Mouse (Mus musculus): ENCODE data around the gene Fam78a. TPM values are rescaled to one million over a fixed set of nuclear protein-coding genes. Genes with fewer than 3 reads are reported as not detected.

The Fam78a gene
- total and polyA plus RNA-seq, 3 experiments, result 16.0 to 17.4 TPM; not detected in 1

- no peaks in the 10 kb centered on the region for H3K9me3 ChIP-seq (replicated peaks; ENCODE audit: insufficient read depth, low read length)
- H3K27ac ChIP-seq (ENCODE audit: control insufficient read depth, low read depth, low read length), result no peak overlapping the region
- H3K9ac ChIP-seq (ENCODE audit: control insufficient read depth, low read depth, low read length, poor library complexity, severe bottlenecking), result no peak overlapping the region
- TF ChIP-seq ETS1 (IDR thresholded peaks at IDR 0.05; ENCODE audit: low read depth, low read length) (no peak), GABPA (IDR thresholded peaks at IDR 0.05; ENCODE audit: low read depth, low read length) (no peak), ELF1 (IDR thresholded peaks at IDR 0.05; ENCODE audit: low read depth, low read length) (no peak), NRF1 (IDR thresholded peaks at IDR 0.05; ENCODE audit: insufficient read depth, low read depth, low read length, poor library complexity, severe bottlenecking) (no peak), USF1 (IDR thresholded peaks at IDR 0.05; ENCODE audit: low read depth, low read length) (no peak), MXI1 (IDR thresholded peaks at IDR 0.05; ENCODE audit: low read depth, low read length) (no peak), TCF12 (IDR thresholded peaks at IDR 0.05; ENCODE audit: low read depth, low read length) (no peak), KAT2A (conservative IDR thresholded peaks at IDR 0.05; ENCODE audit: low read depth, low read length) (no peak), POLR2A (IDR thresholded peaks at IDR 0.05; ENCODE audit: control insufficient read depth in 1 of 2, insufficient read depth in 1 of 2, low read depth in 1 of 2, low read length in 2 of 2, poor library complexity in 1 of 2) (no peak)
- no peak overlapping the region for H3K4me3 ChIP-seq (ENCODE audit: control insufficient read depth in 1 of 2, insufficient read depth in 1 of 2, low read depth in 2 of 2, low read length in 2 of 2)
- H3K79me2 ChIP-seq (ENCODE audit: control insufficient read depth, insufficient read depth, low read length, poor library complexity), result no peaks in the 10 kb centered on the region
- H3K27me3 ChIP-seq (ENCODE audit: control insufficient read depth in 1 of 2, insufficient read depth in 2 of 2, low read length in 2 of 2), result no peaks in the 10 kb centered on the region
- no peak for DNase-seq (ENCODE audit: low read depth, low spot score)
- no peaks in the 10 kb centered on the region for H3K4me1 ChIP-seq (ENCODE audit: control insufficient read depth in 1 of 2, insufficient read depth in 2 of 2, low read length in 2 of 2)
- H3K36me3 ChIP-seq (ENCODE audit: control insufficient read depth in 1 of 2, insufficient read depth in 2 of 2, low read length in 2 of 2), result peaks cover 0 to 16% of the 10 kb centered on the region in 2 experiments; a peak in 2 of 4 replicates
These were observed 50.5 kb downstream of the Fam78a start for GRCm38 (mm10) chr2:32034206-32034605.

DNA sequence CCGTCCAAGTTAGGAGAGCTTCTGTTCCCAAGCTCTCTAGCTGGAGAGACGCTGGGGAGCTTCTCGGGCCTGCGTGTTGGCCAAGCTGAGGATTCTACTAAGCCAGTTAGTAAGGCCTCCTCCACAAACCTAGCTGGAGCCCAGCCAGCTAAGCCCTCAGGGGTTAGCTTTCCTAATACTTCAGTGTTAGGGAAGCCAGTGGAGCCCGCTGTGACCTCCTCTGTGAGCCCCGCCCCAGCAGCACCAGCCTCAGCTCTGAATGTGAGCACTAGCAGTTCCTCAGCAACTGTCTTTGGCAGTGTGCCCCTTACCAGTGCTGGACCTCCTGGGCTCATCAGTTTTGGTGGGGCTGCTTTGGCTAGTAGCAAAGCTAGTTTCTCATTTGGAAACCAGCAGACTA lies 51.2 kb downstream of the Fam78a start:
- H3K4me1 ChIP-seq (ENCODE audit: control insufficient read depth in 1 of 2, insufficient read depth in 2 of 2, low read length in 2 of 2), result no peaks in the 10 kb centered on the region
- H3K36me3 ChIP-seq (ENCODE audit: control insufficient read depth in 1 of 2, insufficient read depth in 2 of 2, low read length in 2 of 2), result peaks cover 0 to 17% of the 10 kb centered on the region in 2 experiments; a peak in 2 of 4 replicates
- DNase-seq (ENCODE audit: low read depth, low spot score), result no peak
- no peak overlapping the region for H3K27ac ChIP-seq (ENCODE audit: control insufficient read depth, low read depth, low read length)
- no peak overlapping the region for H3K4me3 ChIP-seq (ENCODE audit: control insufficient read depth in 1 of 2, insufficient read depth in 1 of 2, low read depth in 2 of 2, low read length in 2 of 2)
- no peaks in the 10 kb centered on the region for H3K9me3 ChIP-seq (replicated peaks; ENCODE audit: insufficient read depth, low read length)
- no peak overlapping the region for H3K9ac ChIP-seq (ENCODE audit: control insufficient read depth, low read depth, low read length, poor library complexity, severe bottlenecking)
- no peaks in the 10 kb centered on the region for H3K27me3 ChIP-seq (ENCODE audit: control insufficient read depth in 1 of 2, insufficient read depth in 2 of 2, low read length in 2 of 2)
- H3K79me2 ChIP-seq (ENCODE audit: control insufficient read depth, insufficient read depth, low read length, poor library complexity), result no peaks in the 10 kb centered on the region
- TF ChIP-seq ZC3H11A (IDR thresholded peaks at IDR 0.05; ENCODE audit: low read depth, low read length) (no peak), ZNF384 (IDR thresholded peaks at IDR 0.05; ENCODE audit: low read depth, low read length) (no peak), MYC (IDR thresholded peaks at IDR 0.05; ENCODE audit: low read depth, low read length) (no peak), MAX (IDR thresholded peaks at IDR 0.05; ENCODE audit: low read length) (no peak), E2F4 (IDR thresholded peaks at IDR 0.05; ENCODE audit: borderline replicate concordance, low read depth, low read length) (no peak), MAFK (IDR thresholded peaks at IDR 0.05; ENCODE audit: borderline replicate concordance, low read depth, low read length) (no peak), NRF1 (IDR thresholded peaks at IDR 0.05; ENCODE audit: insufficient read depth, low read depth, low read length, poor library complexity, severe bottlenecking) (no peak)

DNA sequence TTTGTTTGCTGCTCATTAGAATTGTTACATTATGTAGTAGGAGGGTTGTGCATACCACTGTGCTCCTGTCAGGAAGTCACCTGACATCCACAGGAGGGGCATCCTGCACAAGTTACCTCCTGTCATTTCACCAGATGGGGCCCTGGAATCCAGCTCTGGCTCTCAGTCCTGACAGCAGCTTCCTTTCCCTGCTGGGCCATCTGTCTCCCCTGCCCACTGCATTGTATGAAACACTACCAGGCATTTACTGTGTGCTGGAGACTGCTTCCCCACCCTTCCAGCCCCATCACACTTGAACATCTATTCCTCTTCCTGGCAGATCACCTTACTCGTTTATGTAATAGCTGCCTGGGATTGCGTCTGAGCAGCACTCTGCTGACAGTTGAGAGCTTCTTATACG lies 55.0 kb downstream of the Fam78a start:
- DNase-seq (ENCODE audit: low read depth, low spot score), result no peak
- Histone ChIP-seq H3K27ac (ENCODE audit: control insufficient read depth, low read depth, low read length) (no peak overlapping the region), H3K4me3 (ENCODE audit: control insufficient read depth in 1 of 2, insufficient read depth in 1 of 2, low read depth in 2 of 2, low read length in 2 of 2) (no peak overlapping the region), H3K27me3 (ENCODE audit: control insufficient read depth in 1 of 2, insufficient read depth in 2 of 2, low read length in 2 of 2) (no peaks in the 10 kb centered on the region), H3K79me2 (ENCODE audit: control insufficient read depth, insufficient read depth, low read length, poor library complexity) (no peaks in the 10 kb centered on the region), H3K9ac (ENCODE audit: control insufficient read depth, low read depth, low read length, poor library complexity, severe bottlenecking) (no peak overlapping the region), H3K36me3 (ENCODE audit: control insufficient read depth in 1 of 2, insufficient read depth in 2 of 2, low read length in 2 of 2) (peaks cover 0 to 14% of the 10 kb centered on the region in 2 experiments; a peak in 2 of 4 replicates), H3K9me3 (replicated peaks; ENCODE audit: insufficient read depth, low read length) (no peaks in the 10 kb centered on the region), H3K4me1 (ENCODE audit: control insufficient read depth in 1 of 2, insufficient read depth in 2 of 2, low read length in 2 of 2) (no peaks in the 10 kb centered on the region)
- TF ChIP-seq POLR2AphosphoS5 (IDR thresholded peaks at IDR 0.05; ENCODE audit: borderline replicate concordance, low read depth, low read length) (no peak), GABPA (IDR thresholded peaks at IDR 0.05; ENCODE audit: low read depth, low read length) (no peak), UBTF (IDR thresholded peaks at IDR 0.05; ENCODE audit: borderline replicate concordance, insufficient read depth, low read depth, low read length) (no peak), USF1 (IDR thresholded peaks at IDR 0.05; ENCODE audit: low read depth, low read length) (no peak), ELF1 (IDR thresholded peaks at IDR 0.05; ENCODE audit: low read depth, low read length) (no peak), JUND (IDR thresholded peaks at IDR 0.05; ENCODE audit: low read depth, low read length) (no peak), POLR2AphosphoS2 (IDR thresholded peaks at IDR 0.05; ENCODE audit: low read length) (no peak), MAZ (IDR thresholded peaks at IDR 0.05; ENCODE audit: low read depth, low read length) (no peak), E2F4 (IDR thresholded peaks at IDR 0.05; ENCODE audit: borderline replicate concordance, low read depth, low read length) (no peak), TAL1 (IDR thresholded peaks at IDR 0.05; ENCODE audit: low read length) (no peak), MYB (IDR thresholded peaks at IDR 0.05; ENCODE audit: low read depth, low read length) (no peak), SIN3A (IDR thresholded peaks at IDR 0.05; ENCODE audit: low read length) (no peak), CHD2 (IDR thresholded peaks at IDR 0.05; ENCODE audit: low read length) (no peak), MYC (IDR thresholded peaks at IDR 0.05; ENCODE audit: low read depth, low read length) (no peak), EP300 (IDR thresholded peaks at IDR 0.05; ENCODE audit: low read depth in 1 of 2, low read length in 2 of 2) (no peak), MAX (IDR thresholded peaks at IDR 0.05; ENCODE audit: low read length) (no peak), HCFC1 (IDR thresholded peaks at IDR 0.05; ENCODE audit: low read depth, low read length) (no peak)

All from MEL (cell line).